Mouse (Mus musculus) lung, adult 2 months (tissue): ENCODE measurements around the gene Slc8a1. TPM values are rescaled to one million over a fixed set of nuclear protein-coding genes. Genes with fewer than 3 reads are reported as not detected.

Experiments
- DNase-seq: peaks from one replicate; pipeline ENCODE4 v3.0.0; 2022
- H3K4me1 ChIP-seq: fragments of 200-500 bp; 2 replicates; pipeline ENCODE4 v1.6.1; 2011; ENCODE audit warnings: low read length; ENCODE audit not compliant: control insufficient read depth, insufficient read depth
- H3K4me3 ChIP-seq: fragments of 200-500 bp; replicated peaks from 2 replicates; pipeline ENCODE3; 2011; ENCODE audit warnings: low read depth, mild to moderate bottlenecking, control low read depth, low read length; ENCODE audit errors: extremely low read depth
- CTCF ChIP-seq: fragments of 200-500 bp; IDR thresholded peaks from 2 replicates; pipeline ENCODE4 v1.5.1; 2011; ENCODE audit warnings: mild to moderate bottlenecking, low read length, control low read depth; ENCODE audit not compliant: insufficient read depth
- POLR2A ChIP-seq: fragments of 200-500 bp; IDR thresholded peaks from 2 replicates; pipeline ENCODE4 v1.6.1; 2011; ENCODE audit warnings: low read depth, mild to moderate bottlenecking, control low read depth, low read length, borderline replicate concordance; ENCODE audit errors: extremely low read depth
- WGBS: fragments of 180-500 bp; shearing (Covaris S2); methylation state at CpG from one replicate; pipeline ENCODE4 v1.1.7; 2018; 5-methylcytosine and 5-hydroxymethylcytosine counted together
- polyA plus RNA-seq: library from polyadenylated mRNA; depleted of rRNA; stranded (reverse); fragments of >200 nt; gene quantifications from 2 replicates; pipeline ENCODE4 v1.2.3, GENCODE M21; 2012

The Slc8a1 gene
- polyA plus RNA-seq, 1 experiment, result 8.0 TPM

DNA sequence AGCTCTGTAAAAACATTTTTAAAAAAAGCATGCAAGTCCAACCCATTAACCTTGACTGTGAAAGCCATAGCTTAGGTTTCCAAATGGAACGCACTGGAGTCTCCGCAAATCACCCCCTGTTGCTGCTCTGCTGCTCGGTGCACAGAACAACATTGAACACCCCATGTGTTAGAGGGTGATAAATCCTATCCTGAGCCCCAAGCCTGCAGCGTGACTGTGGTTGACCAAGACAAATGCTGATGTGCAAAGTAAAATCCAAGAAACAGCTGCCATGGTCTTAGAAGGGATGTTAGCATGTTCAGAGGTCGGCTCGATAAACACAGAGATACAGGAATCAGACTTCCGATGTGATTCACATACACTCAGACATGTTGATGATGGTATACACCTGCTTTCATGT lies 346.7 kb downstream of the Slc8a1 start:
- 86% methylated on average over 7 of the region's 7 CpGs for WGBS
- TF ChIP-seq CTCF (no peak), POLR2A (no peak)
- Histone ChIP-seq H3K4me1 (no peaks in the 10 kb centered on the region; the same call in 1 of the 2 replicates), H3K4me3 (no peak overlapping the region)
- DNase-seq, result no peak

DNA sequence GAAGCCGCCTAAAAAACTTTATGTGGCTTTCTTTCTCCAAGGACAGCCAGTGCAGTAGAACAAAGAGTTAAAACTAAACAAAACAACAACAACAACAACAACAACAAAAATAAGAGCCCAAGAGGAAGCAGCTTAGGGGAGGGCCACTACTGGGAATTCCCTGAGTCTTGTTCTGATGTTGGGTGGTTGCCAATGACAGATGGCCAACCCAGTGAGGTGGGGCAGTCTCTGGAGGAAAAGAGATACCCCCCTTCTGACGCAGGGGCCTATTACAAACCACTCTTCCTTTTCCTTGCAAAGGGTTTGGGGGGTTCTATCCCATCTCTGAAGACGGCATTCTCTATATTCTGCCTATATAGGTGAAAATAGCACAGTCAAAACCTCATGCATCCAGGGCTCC lies 347.4 kb downstream of the Slc8a1 start:
- Histone ChIP-seq H3K4me3 (no peak overlapping the region), H3K4me1 (no peaks in the 10 kb centered on the region; the same call in 1 of the 2 replicates)
- WGBS, result 62% methylated on average over 3 of the region's 3 CpGs
- no peak for TF ChIP-seq CTCF
- TF ChIP-seq POLR2A, result no peak
- no peak for DNase-seq

GRCm38 (mm10) chr17:81386118-81386517 lies 352.1 kb downstream of the Slc8a1 start:
- 79% methylated on average over 2 of the region's 2 CpGs for WGBS
- TF ChIP-seq POLR2A, result no peak
- no peak for TF ChIP-seq CTCF
- H3K4me1 ChIP-seq, result no peaks in the 10 kb centered on the region; the same call in 1 of the 2 replicates
- DNase-seq, result no peak
- H3K4me3 ChIP-seq, result no peak overlapping the region

- H3K4me3 ChIP-seq, result no peak overlapping the region
- H3K4me1 ChIP-seq, result no peaks in the 10 kb centered on the region; the same call in 1 of the 2 replicates
- 79% methylated on average over 5 of the region's 5 CpGs for WGBS
- DNase-seq, result no peak
- no peak for TF ChIP-seq POLR2A
- no peak for TF ChIP-seq CTCF
Measured at GRCm38 (mm10) chr17:81385476-81385875, 352.7 kb downstream of the Slc8a1 start.

- 87% methylated on average over 4 of the region's 4 CpGs for WGBS
- TF ChIP-seq POLR2A, result no peak
- no peak for TF ChIP-seq CTCF
- Histone ChIP-seq H3K4me1 (no peaks in the 10 kb centered on the region; the same call in 1 of the 2 replicates), H3K4me3 (no peak overlapping the region)
- DNase-seq, result no peak
Measured at GRCm38 (mm10) chr17:81383461-81383860, 354.7 kb downstream of the Slc8a1 start.

DNA sequence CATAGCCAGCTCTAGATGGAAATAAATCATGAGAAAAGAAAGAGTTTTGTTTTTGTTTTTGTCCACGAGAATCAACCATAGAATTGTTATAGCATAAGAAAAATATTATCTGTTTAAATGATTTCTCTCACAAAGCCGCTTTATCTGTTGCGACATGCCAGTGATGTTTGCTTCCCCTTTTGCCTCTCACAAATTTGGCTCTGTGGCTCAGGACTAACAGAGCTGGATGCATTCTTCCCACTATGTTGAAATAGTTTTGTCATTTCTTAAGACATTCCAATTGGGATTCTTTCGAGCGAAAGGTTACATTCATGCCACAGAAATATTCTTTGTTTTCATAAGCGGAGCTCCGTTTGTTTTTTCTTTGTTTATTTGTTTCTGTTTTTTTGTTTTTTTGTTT lies 359.7 kb downstream of the Slc8a1 start:
- WGBS, result 68% methylated on average over 7 of the region's 7 CpGs
- TF ChIP-seq CTCF (no peak), POLR2A (no peak)
- H3K4me1 ChIP-seq, result no peaks in the 10 kb centered on the region
- H3K4me3 ChIP-seq, result no peak overlapping the region
- no peak for DNase-seq

DNA sequence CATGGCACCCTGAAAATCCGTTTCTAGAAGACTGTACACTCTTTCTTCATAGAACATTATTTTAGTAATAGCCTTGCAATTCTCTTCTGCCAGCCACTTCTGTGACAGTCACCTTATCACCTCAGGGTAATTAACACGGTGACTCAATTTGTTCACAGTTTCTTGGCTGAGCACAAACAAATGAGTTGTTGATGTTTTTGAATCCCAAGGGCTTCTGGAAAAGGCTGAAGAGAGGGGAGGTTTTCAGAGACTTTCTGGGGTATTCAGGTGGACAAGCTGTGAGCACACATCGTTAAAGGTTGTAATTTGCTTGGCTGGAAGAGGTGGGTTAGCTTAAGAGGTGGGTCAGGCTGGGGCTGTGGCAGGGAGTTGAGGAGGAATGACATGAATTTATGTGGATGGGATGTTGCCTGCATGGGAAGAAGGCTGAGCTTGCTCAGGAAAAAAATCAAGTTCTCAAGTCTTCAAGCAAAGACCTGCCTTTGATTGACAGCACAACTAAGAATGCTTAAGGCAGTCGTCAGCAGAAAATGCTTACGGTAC lies 360.3 kb downstream of the Slc8a1 start:
- 61% methylated on average over 5 of the region's 5 CpGs for WGBS
- Histone ChIP-seq H3K4me1 (no peaks in the 10 kb centered on the region), H3K4me3 (no peak overlapping the region)

DNA sequence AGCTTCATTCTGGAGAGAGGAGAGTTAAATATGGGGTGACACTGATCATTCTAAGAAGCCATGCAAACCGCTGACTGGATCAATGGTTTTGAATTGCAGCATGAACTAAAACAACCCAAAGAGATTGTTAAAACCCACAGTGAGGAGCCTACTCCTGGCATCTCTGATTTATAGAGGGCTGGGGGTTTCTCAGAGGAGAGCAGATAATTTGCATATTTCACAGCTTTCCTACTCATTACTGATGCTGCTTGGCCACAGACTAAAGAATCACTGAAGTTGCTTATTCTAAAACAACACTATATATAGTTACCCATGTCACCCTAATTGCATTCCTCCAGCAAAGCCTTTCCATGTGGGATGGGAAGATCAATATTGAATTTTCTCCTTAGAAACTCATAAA lies 361.0 kb downstream of the Slc8a1 start:
- TF ChIP-seq CTCF, result no peak
- TF ChIP-seq POLR2A, result no peak
- 86% methylated on average over 1 of the region's 1 CpGs for WGBS
- Histone ChIP-seq H3K4me1 (no peaks in the 10 kb centered on the region), H3K4me3 (no peak overlapping the region)
- DNase-seq, result no peak

More for the DNA sequence above, 360.3 kb downstream of the Slc8a1 start:
- DNase-seq, result no peak
- TF ChIP-seq CTCF (no peak), POLR2A (no peak)

- 78% methylated on average over 6 of the region's 6 CpGs for WGBS
- Histone ChIP-seq H3K4me3 (no peak overlapping the region), H3K4me1 (no peaks in the 10 kb centered on the region)
- DNase-seq, result no peak
- no peak for TF ChIP-seq POLR2A
- TF ChIP-seq CTCF, result no peak
Measured at GRCm38 (mm10) chr17:81375901-81376300, 362.3 kb downstream of the Slc8a1 start.

DNA sequence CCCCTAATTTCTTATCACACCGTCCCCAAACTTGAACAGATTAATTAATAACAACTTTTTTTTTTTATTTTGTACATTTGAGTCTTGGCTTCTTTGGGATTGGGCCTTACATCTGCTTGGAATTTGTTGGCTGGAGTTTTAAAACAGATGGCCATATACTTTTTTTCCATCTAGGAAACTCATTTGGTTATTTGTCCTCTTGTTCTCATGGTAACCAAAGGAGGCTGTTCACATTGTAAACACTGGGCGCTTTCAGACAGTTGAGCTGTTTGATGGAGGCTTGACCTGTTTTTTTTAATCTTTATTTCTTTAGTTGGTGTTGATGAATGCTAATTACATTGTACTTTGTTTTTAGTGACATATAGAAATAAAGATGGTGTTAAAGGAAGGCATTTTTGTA lies 369.1 kb downstream of the Slc8a1 start:
- no peak for DNase-seq
- Histone ChIP-seq H3K4me3 (no peak overlapping the region), H3K4me1 (peaks cover 3% of the 10 kb centered on the region; the same call in 1 of the 2 replicates)
- TF ChIP-seq CTCF (no peak), POLR2A (no peak)
- WGBS, result 71% methylated on average over 2 of the region's 2 CpGs

- TF ChIP-seq POLR2A, result no peak
- TF ChIP-seq CTCF, result no peak
- WGBS, result 32% methylated on average over 2 of the region's 2 CpGs
- no peak for DNase-seq
- no peak overlapping the region for H3K4me3 ChIP-seq
- H3K4me1 ChIP-seq, result peaks cover 3% of the 10 kb centered on the region; the same call in 1 of the 2 replicates
Measured at GRCm38 (mm10) chr17:81368503-81368902, 369.7 kb downstream of the Slc8a1 start.
